Mouse (Mus musculus) urinary bladder, postnatal 0 days (tissue): ENCODE data around the gene Rab27a. TPM values are rescaled to one million over a fixed set of nuclear protein-coding genes. Genes with fewer than 3 reads are reported as not detected.

Source experiments
- microRNA-seq: library from miRNA; unstranded; fragments of <30 nt; microRNA quantifications from one replicate; pipeline ENCODE4, GENCODE M21; 2016
- polyA plus RNA-seq: library from polyadenylated mRNA; unstranded; fragments of >200 nt; fragmentation: Nextera tagmentation; extraction: Ambion mirVana; gene quantifications from 2 replicates; pipeline ENCODE4 v1.2.1, GENCODE M21; 2015

Gene Rab27a
- polyA plus RNA-seq: 15.3 and 17.4 TPM in 2 replicates

GRCm38 (mm10) chr9:73044146-73045079 lies at the start of gene Rab27a:
Gene Rab27a (plus strand): TSS chr9:73044854.

GRCm38 (mm10) chr9:73040080-73040479 lies 4.6 kb upstream of the Rab27a start, which contains the start of gene Pigb:
Gene Pigb (minus strand): TSS chr9:73040378.

GRCm38 (mm10) chr9:73101536-73101935 lies 56.9 kb downstream of the Rab27a start, which contains the start of gene Khdc3:
Gene Khdc3 (plus strand): TSS chr9:73101836.

GRCm38 (mm10) chr9:73102181-73102580 lies 57.5 kb downstream of the Rab27a start, which contains the start of gene Gm20509:
Gene Gm20509 (plus strand): TSS chr9:73102470.

GRCm38 (mm10) chr9:73112919-73113906 lies 68.6 kb downstream of the Rab27a start, which contains the start of gene Rsl24d1:
Gene Rsl24d1 (plus strand): TSS chr9:73113426.

Small RNA genes lying within 50 kb of the gene (microRNA-seq; reads per million reads assigned to microRNA genes)
- gene Gm27353: not detected

Other genes with a start within 250 kb of the Rab27a start
- 0.02 and 0.05 TPM in 2 replicates for gene Prtg, start 238.0 kb upstream of the Rab27a start, polyA plus RNA-seq
- 0.90 and 1.0 TPM in 2 replicates for gene Pygo1, start 119.2 kb upstream of the Rab27a start, polyA plus RNA-seq
- 0.53 and 0.75 TPM in 2 replicates for gene Dyx1c1, start 86.1 kb upstream of the Rab27a start, polyA plus RNA-seq
- gene Gm44503, start 86.0 kb upstream of the Rab27a start, polyA plus RNA-seq: not detected in 2 replicates
- gene Ccpg1os, start 59.5 kb upstream of the Rab27a start, polyA plus RNA-seq: 16.3 and 17.7 TPM in 2 replicates
- 23.3 and 24.8 TPM in 2 replicates for gene Ccpg1, start 59.4 kb upstream of the Rab27a start, polyA plus RNA-seq
- gene Pigb, start 4.5 kb upstream of the Rab27a start, polyA plus RNA-seq: 5.1 and 5.8 TPM in 2 replicates
- not detected in 2 replicates for gene Khdc3, start 57.0 kb downstream of the Rab27a start, polyA plus RNA-seq
- gene Gm20509, start 57.6 kb downstream of the Rab27a start, polyA plus RNA-seq: not detected in 2 replicates
- 54.4 and 58.8 TPM in 2 replicates for gene Rsl24d1, start 68.6 kb downstream of the Rab27a start, polyA plus RNA-seq